Mouse (Mus musculus): Measurements from ENCODE around the gene Kazn.

- TF ChIP-seq GATA1 (IDR thresholded peaks at IDR 0.05; ENCODE audit: borderline replicate concordance, low read length) (no peak), FLI1 (IDR thresholded peaks at IDR 0.05; ENCODE audit: low read length) (no peak)
Measured at GRCm38 (mm10) chr4:142169636-142170035, 69.6 kb downstream of the Kazn start.

Data from megakaryocyte, embryonic 14.5 days (primary cell).